Mouse (Mus musculus) lung, embryonic 14.5 days (tissue): Measurements from ENCODE around the gene Tubb4a. TPM values are rescaled to one million over a fixed set of nuclear protein-coding genes. Genes with fewer than 3 reads are reported as not detected.
"Not testable (repeated sequence)": the region's sequence is repeated elsewhere in the genome, so short reads cannot be mapped to it uniquely, and the experiment has no call there.

Experiments used
- ATAC-seq: fragments of 200-750 bp; cut with Nextera tagmentation; 2 replicates; pipeline ENCODE4 v1.8.0; 2017; ENCODE audit warnings: mild to moderate bottlenecking, moderate TSS enrichment, moderate library complexity; ENCODE audit not compliant: insufficient read depth
- DNase-seq: peaks from one replicate; pipeline ENCODE4 v3.0.0-alpha.2; 2015
- H3K27ac ChIP-seq: fragments of 300-500 bp; sonication (generic); 2 replicates; pipeline ENCODE4 v1.5.1; 2014; ENCODE audit warnings: low read depth, mild to moderate bottlenecking, moderate library complexity
- H3K27me3 ChIP-seq: fragments of 300-500 bp; sonication (generic); 2 replicates; pipeline ENCODE4 v1.6.1; 2014; ENCODE audit warnings: low read length, control low read depth; ENCODE audit not compliant: insufficient read depth
- H3K36me3 ChIP-seq: fragments of 300-500 bp; sonication (generic); 2 replicates; pipeline ENCODE4 v1.6.1; 2014; ENCODE audit warnings: control low read depth; ENCODE audit not compliant: insufficient read depth
- H3K4me1 ChIP-seq: fragments of 300-500 bp; sonication (generic); 2 replicates; pipeline ENCODE4 v1.6.1; 2014; ENCODE audit warnings: antibody characterized with exemption, control low read depth; ENCODE audit not compliant: insufficient read depth
- H3K4me2 ChIP-seq: fragments of 300-500 bp; sonication (generic); 2 replicates; pipeline ENCODE4 v1.6.1; 2014; ENCODE audit warnings: mild to moderate bottlenecking
- H3K4me3 ChIP-seq: fragments of 300-500 bp; sonication (generic); 2 replicates; pipeline ENCODE4 v1.5.1; 2014; ENCODE audit warnings: low read depth, low read length
- H3K9ac ChIP-seq: fragments of 300-500 bp; sonication (generic); 2 replicates; pipeline ENCODE4 v1.6.1; 2014
- H3K9me3 ChIP-seq: fragments of 300-500 bp; sonication (generic); 2 replicates; pipeline ENCODE4 v1.6.1; 2016; ENCODE audit warnings: low read depth, low read length, control low read depth
- CTCF ChIP-seq: IDR thresholded peaks from 2 replicates; pipeline ENCODE4 v1.5.1; 2016; ENCODE audit warnings: antibody characterized with exemption, low read depth
- WGBS: fragments of 180-500 bp; shearing (Covaris S2); extraction: QIAGEN DNeasy Blood & Tissue Kit; methylation state at CpG from one replicate; pipeline ENCODE4 v1.1.7; 2014; 5-methylcytosine and 5-hydroxymethylcytosine counted together
- polyA plus RNA-seq: library from polyadenylated mRNA; unstranded; fragments of >200 nt; fragmentation: Nextera tagmentation; extraction: Ambion mirVana; gene quantifications from 2 replicates; pipeline ENCODE4 v1.2.1, GENCODE M21; 2014

Gene Tubb4a
- polyA plus RNA-seq, 1 experiment from 2014 or later: 20.3 TPM

GRCm38 (mm10) chr17:57058891-57059485 lies 28.6 kb downstream of the Tubb4a start, which contains the start of gene Crb3:
TSS of gene Crb3 (plus strand) at chr17:57059105.
- no peak for TF ChIP-seq CTCF
- under 1% methylated on average over 18 of the region's 22 CpGs for WGBS
- DNase-seq (peak; percentile 24), ATAC-seq (peak; percentile 4; the same call in 1 of the 2 replicates)
- H3K4me2 ChIP-seq: peak within 1 kb of the TSS; percentile 90
- no peaks in the 10 kb centered on the region for H3K9me3 ChIP-seq
- H3K27ac ChIP-seq: peak within 1 kb of the TSS; percentile 46; the same call in 1 of the 2 replicates
- peak within 1 kb of the TSS; percentile 75 for H3K4me3 ChIP-seq
- peak within 1 kb of the TSS; percentile 64 for H3K9ac ChIP-seq
- H3K4me1 ChIP-seq: no peaks in the 10 kb centered on the region
- no peaks in the 10 kb centered on the region for H3K36me3 ChIP-seq
- peaks cover 25% of the 10 kb centered on the region for H3K27me3 ChIP-seq

GRCm38 (mm10) chr17:57056246-57056645 lies 31.3 kb downstream of the Tubb4a start:
- no peak for DNase-seq
- Histone ChIP-seq H3K4me3 (no peak overlapping the region), H3K27ac (no peak overlapping the region), H3K4me1 (no peaks in the 10 kb centered on the region), H3K9ac (no peak overlapping the region), H3K36me3 (peaks cover 13% of the 10 kb centered on the region; the same call in 1 of the 2 replicates), H3K27me3 (peaks cover 4% of the 10 kb centered on the region), H3K9me3 (no peaks in the 10 kb centered on the region), H3K4me2 (no peak overlapping the region)
- 75% methylated on average over 3 of the region's 3 CpGs for WGBS
- no peak for TF ChIP-seq CTCF
- ATAC-seq: no peak

- not testable (repeated sequence) for H3K9me3 ChIP-seq, H3K27ac ChIP-seq, H3K4me2 ChIP-seq, H3K4me3 ChIP-seq, H3K4me1 ChIP-seq, ATAC-seq, H3K27me3 ChIP-seq, H3K9ac ChIP-seq
- peaks cover 13% of the 10 kb centered on the region; the same call in 1 of the 2 replicates for H3K36me3 ChIP-seq
- peak; percentile 38 for TF ChIP-seq CTCF
- peak; percentile 30 for DNase-seq
- WGBS: 84% methylated on average over 4 of the region's 4 CpGs
Measured at GRCm38 (mm10) chr17:57051679-57052078, 35.9 kb downstream of the Tubb4a start.

- no peak overlapping the region for H3K27ac ChIP-seq
- 86% methylated on average over 3 of the region's 3 CpGs for WGBS
- no peak overlapping the region for H3K9ac ChIP-seq
- TF ChIP-seq CTCF: no peak
- no peak for ATAC-seq
- no peak overlapping the region for H3K4me3 ChIP-seq
- H3K4me1 ChIP-seq: no peaks in the 10 kb centered on the region
- no peak overlapping the region for H3K4me2 ChIP-seq
- no peaks in the 10 kb centered on the region for H3K9me3 ChIP-seq
- H3K36me3 ChIP-seq: peaks cover 17% of the 10 kb centered on the region; the same call in 1 of the 2 replicates
- no peaks in the 10 kb centered on the region for H3K27me3 ChIP-seq
- no peak for DNase-seq
Measured at GRCm38 (mm10) chr17:57048816-57049215, 38.8 kb downstream of the Tubb4a start.

GRCm38 (mm10) chr17:57047406-57047805 lies 40.2 kb downstream of the Tubb4a start:
- Histone ChIP-seq H3K36me3 (peaks cover 7% of the 10 kb centered on the region; the same call in 1 of the 2 replicates), H3K9ac (no peak overlapping the region), H3K27me3 (no peaks in the 10 kb centered on the region), H3K9me3 (no peaks in the 10 kb centered on the region), H3K4me3 (no peak overlapping the region), H3K4me2 (no peak overlapping the region), H3K4me1 (no peaks in the 10 kb centered on the region), H3K27ac (no peak overlapping the region)
- 34% methylated on average over 5 of the region's 5 CpGs for WGBS
- peak; percentile 29 for DNase-seq
- TF ChIP-seq CTCF: no peak
- no peak for ATAC-seq

GRCm38 (mm10) chr17:57041554-57041953 lies 46.0 kb downstream of the Tubb4a start, which contains the start of gene Slc25a41:
TSS of gene Slc25a41 (minus strand) at chr17:57041654.
- TF ChIP-seq CTCF: no peak
- DNase-seq: no peak
- H3K27ac ChIP-seq: no peak within 1 kb of the TSS
- H3K9me3 ChIP-seq: no peaks in the 10 kb centered on the region
- H3K36me3 ChIP-seq: 0 out of 2 replicates have a peak, but pooled peaks cover 4% of the 10 kb centered on the region
- no peak within 1 kb of the TSS for H3K9ac ChIP-seq
- no peak for ATAC-seq
- WGBS: 62% methylated on average over 8 of the region's 8 CpGs
- H3K4me3 ChIP-seq: no peak within 1 kb of the TSS
- no peaks in the 10 kb centered on the region for H3K4me1 ChIP-seq
- H3K27me3 ChIP-seq: no peaks in the 10 kb centered on the region
- H3K4me2 ChIP-seq: no peak within 1 kb of the TSS

- Histone ChIP-seq H3K4me2 (no peak overlapping the region), H3K4me3 (no peak overlapping the region), H3K36me3 (no peaks in the 10 kb centered on the region), H3K27me3 (no peaks in the 10 kb centered on the region), H3K9me3 (no peaks in the 10 kb centered on the region), H3K9ac (no peak overlapping the region), H3K27ac (no peak overlapping the region), H3K4me1 (no peaks in the 10 kb centered on the region)
- no peak for ATAC-seq
- TF ChIP-seq CTCF: peak; percentile 24; the same call in 1 of the 2 replicates
- no peak for DNase-seq
- WGBS: 33% methylated on average over 8 of the region's 8 CpGs
Measured at GRCm38 (mm10) chr17:57038978-57039377, 48.6 kb downstream of the Tubb4a start.
